Mouse (Mus musculus): ENCODE results near the gene Pelp1. TPM values are rescaled to one million over a fixed set of nuclear protein-coding genes. Genes with fewer than 3 reads are reported as not detected.

Pelp1 gene
- 10 to 100 TPM; 26.1 to 26.5 TPM for total RNA-seq (2021)
- long read RNA-seq, experiment 1, transcript Pelp1-201 (17 exons, 3,435 nt), result major isoform, 12 of 19 reads
- long read RNA-seq, experiment 1, partial matches to known transcripts, result 6 of 19 reads
- long read RNA-seq, experiment 1, other reads (novel, unspliced or antisense), result 1 of 19 reads
- long read RNA-seq, experiment 2, transcript Pelp1-201 (17 exons, 3,435 nt), result major isoform, 20 of 29 reads
- long read RNA-seq, experiment 2, partial matches to known transcripts, result 6 of 29 reads
- long read RNA-seq, experiment 2, other reads (novel, unspliced or antisense), result 3 of 29 reads

GRCm38 (mm10) chr11:70409594-70410296 is at the start of gene Pelp1:
Pelp1 (minus strand) TSS chr11:70410031.
- DNase-seq (ENCODE audit: low spot score in 2 of 2), result peak; percentile 83 to 90

DNA sequence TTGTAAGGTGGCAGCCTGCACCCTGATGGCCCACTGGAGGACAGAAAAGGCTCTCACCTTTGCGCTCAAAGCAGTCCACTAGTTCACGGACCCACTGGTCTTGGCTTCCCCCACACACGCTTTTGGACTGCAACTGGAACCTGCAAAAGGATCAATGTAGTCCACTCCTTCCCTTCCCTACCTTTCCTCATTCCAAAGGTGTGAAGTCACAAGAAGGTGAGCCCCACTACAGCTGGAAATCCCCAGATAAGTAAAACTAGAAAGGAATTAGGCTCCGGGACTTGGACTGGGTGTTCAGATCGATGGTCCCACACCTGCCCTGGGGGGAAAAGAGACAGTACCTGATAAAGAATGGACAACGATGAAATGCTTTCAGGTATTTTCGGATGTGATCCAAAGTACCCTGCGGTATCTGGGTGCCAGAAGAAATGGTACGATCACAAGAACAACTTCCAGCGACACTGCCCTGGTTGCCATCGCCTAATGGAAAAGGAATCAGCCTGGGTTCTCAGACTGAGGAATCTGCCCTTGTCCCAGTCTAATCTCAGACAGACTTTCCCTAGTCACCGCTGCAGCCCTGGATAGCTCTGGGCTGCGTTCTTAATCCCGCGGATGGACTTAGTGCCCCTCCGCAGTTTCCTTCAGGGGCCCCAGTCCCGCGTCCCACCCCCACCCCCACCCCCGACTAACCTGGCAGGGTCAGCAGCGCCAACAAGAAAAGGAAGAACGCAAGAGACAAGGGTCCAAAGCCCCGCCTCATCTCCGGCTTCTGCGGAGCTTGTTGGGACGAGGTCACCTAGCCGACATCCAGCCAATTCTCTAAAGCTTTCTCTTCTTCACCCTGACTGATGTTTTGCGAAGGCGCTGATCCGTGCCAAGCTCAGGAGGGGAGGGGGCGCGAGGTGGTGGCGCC is 49.1 kb upstream of the Pelp1 start, which contains the start of gene Zmynd15:
TSS of gene Zmynd15 (plus strand) at position 746 of the 913 bp plus-strand sequence.
- DNase-seq (ENCODE audit: low spot score in 2 of 2), result no peak

- DNase-seq (ENCODE audit: low spot score in 2 of 2), result no peak
Observed at GRCm38 (mm10) chr11:70453261-70454044, 43.6 kb upstream of the Pelp1 start.

GRCm38 (mm10) chr11:70451797-70452498 is 42.1 kb upstream of the Pelp1 start, which contains the start of gene Med11:
Med11 (plus strand) TSS chr11:70451919.
- peak; percentile 88 to 96 for DNase-seq (ENCODE audit: low spot score in 2 of 2)

DNA sequence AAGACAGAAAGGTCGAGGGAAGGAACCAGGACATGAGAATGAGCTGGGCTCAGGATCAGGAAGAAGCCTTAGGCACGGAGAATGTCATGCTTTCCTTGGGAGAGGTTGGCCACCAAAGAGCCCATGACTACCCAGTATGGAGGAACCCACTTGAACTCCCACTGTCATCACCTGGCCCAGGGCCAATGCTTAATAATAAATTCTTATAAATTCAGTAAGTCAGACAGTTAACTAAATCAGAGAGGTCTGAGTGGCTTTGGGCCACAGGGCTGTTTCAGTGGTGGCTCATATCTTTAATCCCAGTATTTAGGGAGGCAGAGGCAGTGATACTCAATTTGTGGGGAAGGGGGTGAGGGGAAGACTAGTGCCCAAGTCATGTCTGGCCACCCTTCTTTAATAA is 41.1 kb upstream of the Pelp1 start:
- no peak for DNase-seq (ENCODE audit: low spot score in 2 of 2)

GRCm38 (mm10) chr11:70447373-70447772 is 37.5 kb upstream of the Pelp1 start:
- DNase-seq (ENCODE audit: low spot score in 2 of 2), result no peak

GRCm38 (mm10) chr11:70446756-70447155 is 36.9 kb upstream of the Pelp1 start:
- DNase-seq (ENCODE audit: low spot score in 2 of 2), result no peak

DNA sequence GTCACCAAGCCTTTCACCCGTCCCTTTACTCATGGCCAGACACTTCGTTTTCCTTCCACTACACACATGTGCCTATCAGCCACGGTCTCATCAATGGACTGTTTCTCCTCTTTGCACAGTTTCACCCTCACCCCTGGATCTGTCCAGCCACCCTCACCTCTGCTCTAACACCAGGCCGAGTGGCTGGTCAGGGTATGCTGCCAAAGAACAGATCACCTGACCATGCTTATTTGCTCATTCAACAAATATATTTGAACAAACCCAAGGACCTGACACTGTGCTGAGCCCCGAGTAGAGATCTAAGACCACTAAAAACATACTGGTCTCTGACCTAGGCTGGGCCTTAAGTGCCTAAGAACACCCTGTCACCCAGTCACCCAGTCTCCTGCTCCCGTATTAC is 34.8 kb upstream of the Pelp1 start:
- no peak for DNase-seq (ENCODE audit: low spot score in 2 of 2)

DNA sequence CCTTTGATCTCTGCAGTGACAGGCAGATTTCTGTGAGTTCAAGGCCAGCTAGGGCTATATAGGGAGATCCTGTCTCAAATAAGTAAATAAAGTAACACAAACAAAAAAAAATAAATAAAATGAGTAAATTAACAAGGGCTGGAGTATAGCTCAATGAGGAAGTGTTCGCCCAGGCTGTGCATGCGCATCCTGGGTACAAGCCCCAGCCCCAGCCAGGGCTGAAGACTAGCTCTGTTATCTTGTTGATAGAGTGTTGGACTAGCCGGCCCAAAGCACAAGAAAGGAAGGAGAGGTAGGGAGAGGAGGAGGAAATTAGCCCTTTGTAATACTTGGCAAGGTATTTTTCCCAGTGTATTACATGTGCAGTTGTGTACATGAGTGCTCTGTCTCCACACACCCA is 34.1 kb upstream of the Pelp1 start:
- no peak for DNase-seq (ENCODE audit: low spot score in 2 of 2)

DNA sequence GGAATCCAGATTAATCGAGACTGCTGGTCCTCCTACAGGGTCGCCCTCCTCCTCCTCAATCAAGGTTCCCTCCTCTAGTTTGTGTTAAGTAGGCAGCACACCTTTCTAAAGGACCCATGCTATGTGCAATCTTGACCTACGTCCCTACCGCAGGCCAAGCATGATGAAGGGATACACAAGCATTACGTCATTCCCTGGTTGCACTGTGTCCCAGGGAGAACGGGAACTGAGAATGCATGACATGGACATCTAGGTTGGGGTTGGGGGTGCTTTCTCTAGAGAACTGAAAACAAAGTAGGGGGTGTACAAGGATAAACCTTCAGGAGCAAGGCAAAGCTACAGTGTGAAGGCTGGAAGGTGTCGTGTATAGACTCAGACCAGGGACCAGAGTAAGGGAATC is 32.1 kb upstream of the Pelp1 start:
- no peak for DNase-seq (ENCODE audit: low spot score in 2 of 2)

DNA sequence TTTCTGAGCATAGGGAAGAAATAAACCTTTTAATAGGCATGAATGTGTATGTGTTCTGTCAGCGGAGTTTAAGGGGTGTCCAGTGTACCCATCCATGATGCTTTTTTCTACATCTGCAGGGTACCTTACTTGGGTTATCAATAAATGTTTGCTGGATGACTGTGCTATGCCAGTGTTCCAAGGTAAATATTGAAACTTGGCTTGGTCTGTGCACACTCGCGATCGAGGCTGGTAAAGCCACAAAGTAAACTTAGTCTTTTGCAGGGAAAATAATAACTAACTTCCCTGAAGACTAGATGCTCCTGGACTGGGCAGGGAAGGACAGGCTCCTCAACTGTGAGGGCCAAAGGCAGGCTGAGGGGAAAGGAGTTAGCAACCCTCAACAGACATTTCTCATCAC is 30.8 kb upstream of the Pelp1 start:
- no peak for DNase-seq (ENCODE audit: low spot score in 2 of 2)

DNA sequence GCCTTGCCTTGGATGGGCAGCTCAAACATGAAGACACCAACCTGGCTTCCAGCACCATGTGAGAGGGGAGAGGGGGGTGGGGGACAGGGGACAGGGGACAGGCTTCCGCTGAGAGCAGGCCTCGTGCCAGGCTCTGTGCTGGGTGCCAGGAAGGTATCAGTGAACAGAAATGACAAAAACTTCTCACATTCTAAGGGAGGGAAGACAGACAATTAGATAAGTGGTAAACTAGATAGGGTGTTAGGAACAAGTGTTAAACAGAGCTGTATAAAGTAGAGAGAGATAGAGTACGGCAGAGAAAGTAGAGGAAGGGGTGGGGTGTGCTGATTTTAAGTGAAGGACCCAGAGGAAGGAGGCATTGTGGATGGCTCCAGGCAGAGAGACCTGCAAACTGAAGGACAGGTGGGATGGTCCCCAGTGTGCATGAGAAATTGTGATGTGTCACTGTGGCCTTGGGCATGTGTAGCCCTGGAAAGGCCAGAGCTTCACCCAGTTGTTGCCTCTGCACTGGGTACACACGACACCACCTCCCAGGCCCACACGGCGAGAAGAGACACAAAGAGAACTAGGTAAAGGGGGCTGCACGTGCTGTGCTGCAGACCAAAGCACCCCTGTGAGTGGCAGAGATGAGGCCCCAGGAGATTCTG is 29.0 kb upstream of the Pelp1 start:
- no peak for DNase-seq (ENCODE audit: low spot score in 2 of 2)

GRCm38 (mm10) chr11:70437426-70437825 is 27.6 kb upstream of the Pelp1 start:
- DNase-seq (ENCODE audit: low spot score in 2 of 2), result no peak

DNA sequence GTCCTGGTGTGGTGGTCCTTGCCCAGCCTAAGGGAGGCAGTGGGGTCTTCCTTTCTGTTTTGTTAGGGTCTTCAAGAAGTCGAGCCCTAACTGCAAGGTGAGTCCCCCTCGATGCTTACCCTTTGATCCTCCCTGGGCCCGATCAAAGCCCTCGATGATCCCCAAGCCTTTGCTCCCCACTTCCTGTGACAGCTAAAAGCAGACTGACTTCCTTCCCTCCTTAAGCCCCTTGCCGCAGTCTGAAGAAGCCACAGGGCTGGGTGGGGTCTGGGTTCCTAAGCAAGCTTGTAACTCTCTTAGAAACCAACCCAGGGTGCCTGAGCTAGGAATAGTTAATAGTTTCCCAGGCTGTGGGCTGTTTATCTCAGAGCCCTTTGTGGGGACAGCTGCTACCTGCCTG is 25.6 kb upstream of the Pelp1 start:
- DNase-seq (ENCODE audit: low spot score in 2 of 2), result no peak

- no peak for DNase-seq (ENCODE audit: low spot score in 2 of 2)
Observed at GRCm38 (mm10) chr11:70433951-70434350, 24.1 kb upstream of the Pelp1 start.

DNA sequence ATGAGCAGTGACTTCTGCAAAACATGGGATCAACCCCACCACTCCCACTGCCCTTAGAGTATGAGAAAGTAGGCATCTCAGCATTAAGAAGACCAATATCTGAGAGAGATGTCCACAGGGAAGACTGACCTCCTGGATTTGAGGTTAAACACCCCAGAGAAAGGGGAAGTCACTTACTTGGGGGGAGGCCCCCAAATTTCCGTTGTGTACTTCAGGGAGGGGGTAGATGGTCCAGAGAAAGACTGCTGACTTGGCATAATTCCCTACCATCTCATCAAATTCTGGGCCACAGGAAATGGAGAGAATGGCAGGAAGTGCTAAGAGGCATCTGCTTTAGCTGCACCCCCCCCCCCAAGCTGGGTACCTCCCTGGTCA is 23.7 kb upstream of the Pelp1 start:
- DNase-seq (ENCODE audit: low spot score in 2 of 2), result no peak

DNA sequence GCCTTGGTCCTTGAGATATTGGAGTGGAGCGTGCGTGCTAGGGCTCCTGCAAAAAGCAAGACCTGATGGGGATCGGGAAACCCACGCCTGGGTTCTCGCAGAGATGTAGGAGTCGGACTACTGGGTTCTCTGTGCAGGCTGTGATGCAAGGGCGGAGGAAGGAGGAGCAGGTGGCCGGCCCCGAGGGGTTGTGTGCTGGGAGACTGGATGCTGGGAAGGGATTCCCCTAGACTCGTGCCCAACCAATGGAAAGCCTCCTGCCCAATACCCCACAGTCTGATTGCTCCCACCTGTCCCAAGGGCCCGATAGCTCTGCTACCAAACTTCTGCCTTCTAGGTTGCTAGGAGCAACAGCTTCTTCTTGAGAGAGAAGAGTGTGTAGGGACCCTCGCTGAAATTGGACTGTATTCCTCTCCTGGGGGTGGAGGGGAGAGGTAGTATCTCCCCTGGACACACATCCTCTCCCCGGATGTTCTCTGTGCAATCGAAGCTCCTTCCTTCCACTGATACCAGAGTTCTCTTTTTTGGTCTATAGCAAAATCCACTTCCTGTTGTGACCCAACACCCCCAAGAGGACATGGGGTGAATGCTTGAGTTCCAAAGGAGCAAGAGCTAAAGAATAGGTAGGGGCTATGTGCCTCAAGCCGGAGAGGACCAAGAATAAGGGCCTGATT is 23.2 kb upstream of the Pelp1 start:
- DNase-seq (ENCODE audit: low spot score in 2 of 2), result no peak

DNA sequence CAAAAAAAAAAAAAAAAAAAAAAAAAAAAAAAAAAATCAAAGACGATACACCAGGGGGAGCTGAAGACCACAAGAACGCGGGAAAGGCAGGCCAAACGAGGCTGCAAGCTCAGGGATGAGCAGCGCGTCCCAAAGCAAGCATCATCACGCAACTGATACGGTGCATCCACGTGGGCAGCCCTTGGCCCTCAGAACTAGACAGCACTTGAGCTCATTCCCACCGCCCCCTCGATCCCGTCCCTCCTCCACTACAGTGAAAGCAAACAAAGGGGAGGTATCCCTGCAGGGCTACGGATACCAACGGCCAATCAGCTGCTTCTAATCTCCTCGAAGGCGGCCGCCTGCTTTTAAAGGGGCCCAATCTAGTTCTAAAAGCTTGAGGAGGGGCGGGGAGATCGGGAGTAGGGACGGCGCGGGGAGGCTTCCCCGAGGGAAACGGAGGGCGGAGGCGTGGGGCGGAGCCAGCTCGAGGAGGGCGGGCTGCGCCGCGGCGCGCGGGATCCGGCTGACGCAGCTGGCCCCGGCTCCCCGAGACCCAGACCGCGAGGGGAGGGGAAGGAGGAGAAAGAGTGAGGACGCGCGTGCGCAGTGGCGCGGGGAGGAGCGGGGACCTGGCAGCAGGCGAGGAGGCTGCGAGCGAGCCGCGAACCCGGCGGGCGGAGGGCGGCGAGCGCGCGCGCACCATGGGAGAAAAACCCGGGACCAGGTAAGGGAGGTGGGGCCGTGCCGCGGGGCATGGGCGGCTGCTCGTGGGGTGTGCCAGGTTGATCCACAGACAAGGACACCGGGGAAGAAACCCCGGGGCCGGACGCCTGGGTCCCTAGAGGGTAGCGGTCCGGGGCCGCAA is 22.4 kb upstream of the Pelp1 start, which contains the start of gene Arrb2:
TSS of gene Arrb2 (plus strand) at position 588 of the 847 bp plus-strand sequence.
- peak; percentile 99 for DNase-seq (ENCODE audit: low spot score in 2 of 2)

Data from gastrocnemius, postnatal 4 days (tissue).